Mouse (Mus musculus) ES-E14 (cell line): ENCODE measurements around the gene Cdk11b.

ENCODE experiments used
- CHD2 ChIP-seq: IDR thresholded peaks from 2 replicates; pipeline ENCODE4 v1.6.1; 2014; ENCODE audit warnings: mild to moderate bottlenecking, low read depth, low read length, inconsistent platforms
- MAFK ChIP-seq: IDR thresholded peaks from 2 replicates; pipeline ENCODE4 v1.6.1; 2014; ENCODE audit warnings: mild to moderate bottlenecking, low read depth, low read length, inconsistent platforms; ENCODE audit not compliant: insufficient read depth
- ZC3H11A ChIP-seq: IDR thresholded peaks from 2 replicates; pipeline ENCODE4 v1.6.1; 2012; ENCODE audit warnings: low read depth, mild to moderate bottlenecking, inconsistent platforms, low read length, borderline replicate concordance
- ZNF384 ChIP-seq: IDR thresholded peaks from 2 replicates; pipeline ENCODE4 v1.6.1; 2012; ENCODE audit warnings: low read depth, low read length, inconsistent platforms

DNA sequence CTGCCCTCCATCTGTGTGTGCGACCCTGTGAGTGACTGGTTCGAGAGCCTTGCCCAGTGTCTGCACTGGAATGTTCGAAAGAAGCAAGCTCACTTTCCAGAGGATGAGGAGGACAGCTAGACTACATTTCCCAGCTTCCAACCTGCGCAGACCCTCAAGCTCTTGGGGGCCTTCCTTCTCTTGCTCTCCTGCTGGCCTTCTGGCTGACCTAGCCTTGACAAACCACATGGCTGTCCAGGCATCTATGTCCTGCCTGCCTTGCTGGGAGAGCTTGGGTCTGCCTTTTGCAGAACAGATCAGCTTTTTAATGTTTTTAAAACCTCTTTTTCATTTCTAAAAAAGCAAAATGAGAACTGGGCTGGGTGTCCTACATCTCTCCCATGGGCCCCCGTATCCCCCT, 35.3 kb upstream of the Cdk11b start:
- no peak for TF ChIP-seq ZNF384
- no peak for TF ChIP-seq MAFK
- no peak for TF ChIP-seq CHD2
- no peak for TF ChIP-seq ZC3H11A
